Mouse (Mus musculus): ENCODE measurements around the gene Gm17190. TPM values are rescaled to one million over a fixed set of nuclear protein-coding genes. Genes with fewer than 3 reads are reported as not detected.
"Not testable (repeated sequence)": the region's sequence is repeated elsewhere in the genome, so short reads cannot be mapped to it uniquely, and the experiment has no call there.

The Gm17190 gene
- not detected for total RNA-seq (2018; cell fraction: chromatin; rRNA removed)
- total RNA-seq (2018; cell fraction: cytosol; rRNA removed) = not detected
- total RNA-seq (2018; cell fraction: nucleus; rRNA removed) = not detected
- not detected in 3 replicates for polyA plus RNA-seq (2018)

DNA sequence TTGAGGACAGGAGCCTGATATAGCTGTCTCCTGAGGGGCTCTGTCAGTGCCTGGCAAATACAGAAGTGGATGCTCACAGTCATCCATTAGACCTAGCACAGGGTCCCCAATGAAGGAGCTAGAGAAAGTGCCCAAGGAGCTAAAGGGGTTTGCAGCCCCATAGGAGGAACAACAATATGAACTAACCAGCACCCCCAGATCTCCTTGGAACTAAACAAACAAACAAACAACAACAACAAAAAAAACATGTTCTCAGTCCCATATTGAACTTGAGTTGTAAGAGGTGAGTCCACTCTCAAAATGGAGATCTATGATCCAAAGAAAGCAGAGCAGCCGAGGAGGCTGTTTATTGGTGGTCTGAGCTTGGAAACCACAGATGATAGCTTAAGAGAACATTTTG lies at the start of gene Gm17190:
Gene Gm17190 (plus strand): TSS at position 301 of the 400 bp plus-strand sequence.
- WGBS (ENCODE audit: missing documents) = 100% methylated on average over 1 of the region's 1 CpGs

DNA sequence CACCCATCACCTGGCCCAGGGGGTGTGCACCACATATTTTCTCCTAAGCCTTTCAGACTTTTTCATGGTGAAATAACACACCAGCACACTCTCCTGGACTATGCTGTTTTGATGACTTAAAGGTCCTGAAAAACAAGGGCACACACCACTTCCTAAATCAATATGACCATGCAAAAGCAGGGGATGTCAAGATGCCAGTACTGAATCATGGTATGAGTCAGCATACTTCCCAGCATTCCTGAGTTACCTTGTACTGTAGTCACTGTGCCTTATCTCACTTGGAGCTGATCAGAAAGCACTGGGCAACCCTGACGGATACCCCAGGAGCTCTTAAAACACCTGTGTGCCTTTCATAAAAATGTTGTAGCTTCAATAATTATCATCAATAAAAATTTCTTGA lies 42.3 kb upstream of the Gm17190 start:
- Histone ChIP-seq H3K36me3 (ENCODE audit: inconsistent target) (no peaks in the 10 kb centered on the region), H3K4me3 (ENCODE audit: inconsistent target) (no peak overlapping the region), H3K79me2 (ENCODE audit: inconsistent target) (no peaks in the 10 kb centered on the region), H3K27ac (no peak overlapping the region)
- WGBS (ENCODE audit: missing documents) = 92% methylated on average over 1 of the region's 1 CpGs

More for the DNA sequence above, at the start of gene Gm17190:
- not testable (repeated sequence) for H3K36me3 ChIP-seq (ENCODE audit: inconsistent target); H3K4me3 ChIP-seq (ENCODE audit: inconsistent target); H3K27ac ChIP-seq; H3K79me2 ChIP-seq (ENCODE audit: inconsistent target)

DNA sequence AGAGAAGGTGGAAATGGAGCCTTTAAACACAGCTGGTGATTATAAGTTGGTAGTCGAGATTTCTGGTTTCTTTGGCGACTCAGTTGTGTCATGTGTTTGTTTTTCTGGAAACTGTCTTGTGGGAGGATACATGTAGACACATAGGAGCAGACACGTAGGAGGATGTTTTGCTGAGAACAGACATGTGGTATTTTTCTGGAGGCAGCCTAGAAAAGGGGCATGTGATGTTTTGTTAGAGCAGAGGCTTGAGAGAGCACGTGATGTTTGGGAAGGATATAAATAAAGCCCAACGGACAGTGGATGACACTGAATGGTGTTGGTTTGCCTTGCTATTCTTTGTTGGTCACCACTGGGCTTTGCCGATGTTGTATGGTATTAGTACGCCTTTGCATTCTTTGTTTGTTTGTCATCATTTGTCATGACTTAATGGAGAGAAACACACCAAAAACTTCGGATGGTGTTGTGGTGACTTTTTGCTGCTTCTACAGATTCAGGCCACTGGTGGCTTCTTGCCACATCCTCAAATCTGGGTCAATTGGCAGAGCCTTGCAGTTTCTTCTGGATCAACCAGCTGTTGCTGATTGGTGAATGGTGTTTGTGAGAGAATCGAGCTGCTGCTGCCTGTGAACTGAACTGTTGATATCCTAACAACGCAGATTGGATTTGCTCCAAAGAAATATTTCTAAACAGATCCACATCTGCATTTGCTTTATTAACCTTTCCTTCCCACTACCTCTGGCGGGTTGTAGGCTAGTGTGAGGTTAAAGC lies 41.4 kb upstream of the Gm17190 start:
- Histone ChIP-seq H3K36me3 (ENCODE audit: inconsistent target) (no peaks in the 10 kb centered on the region), H3K79me2 (ENCODE audit: inconsistent target) (no peaks in the 10 kb centered on the region), H3K4me3 (ENCODE audit: inconsistent target) (no peak overlapping the region), H3K27ac (no peak overlapping the region)
- 90% methylated on average over 11 of the region's 11 CpGs for WGBS (ENCODE audit: missing documents)

DNA sequence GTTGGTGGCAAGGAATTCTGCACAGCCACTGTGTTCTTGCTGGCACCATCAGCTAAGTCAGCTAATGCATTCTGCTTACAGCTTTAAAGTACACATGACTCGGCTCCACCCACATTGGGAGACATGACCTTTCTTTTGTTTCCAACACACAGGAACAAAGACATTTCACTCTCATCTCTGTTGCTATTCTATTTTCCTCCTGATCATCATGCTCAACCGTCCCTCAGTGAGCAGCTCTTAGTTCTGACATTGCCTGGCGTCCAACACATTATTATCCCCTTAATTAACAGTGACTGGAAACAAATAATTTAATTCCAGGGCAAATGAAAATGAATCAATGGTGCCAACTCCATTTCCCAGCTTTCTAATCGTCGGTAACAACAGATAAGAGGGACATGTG lies 36.5 kb upstream of the Gm17190 start:
- 87% methylated on average over 5 of the region's 5 CpGs for WGBS (ENCODE audit: missing documents)
- H3K27ac ChIP-seq = no peak overlapping the region
- H3K79me2 ChIP-seq (ENCODE audit: inconsistent target) = no peaks in the 10 kb centered on the region
- no peaks in the 10 kb centered on the region for H3K36me3 ChIP-seq (ENCODE audit: inconsistent target)
- H3K4me3 ChIP-seq (ENCODE audit: inconsistent target) = no peak overlapping the region

DNA sequence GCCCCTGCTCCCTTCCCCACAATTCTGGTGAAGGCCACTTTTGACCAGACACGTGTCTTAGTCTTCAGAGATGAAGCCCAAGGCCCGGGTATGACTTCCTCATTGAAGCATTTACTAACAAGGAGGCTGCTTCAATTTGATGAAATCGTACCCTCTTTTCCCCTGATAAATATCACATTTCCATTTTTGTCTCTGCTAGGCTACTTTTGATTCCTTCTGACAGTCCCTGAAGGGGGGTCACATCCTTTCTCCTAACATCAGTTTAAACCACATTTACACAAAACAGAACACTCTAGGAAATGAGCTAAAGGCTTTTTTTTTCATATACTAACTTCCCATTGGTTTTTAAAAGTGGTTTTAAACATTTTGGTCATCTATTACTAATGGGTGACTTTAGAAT lies 29.1 kb upstream of the Gm17190 start:
- WGBS (ENCODE audit: missing documents) = 11% methylated on average over 3 of the region's 3 CpGs
- no peaks in the 10 kb centered on the region for H3K36me3 ChIP-seq (ENCODE audit: inconsistent target)
- no peak overlapping the region for H3K27ac ChIP-seq
- H3K79me2 ChIP-seq (ENCODE audit: inconsistent target) = no peaks in the 10 kb centered on the region
- no peak overlapping the region for H3K4me3 ChIP-seq (ENCODE audit: inconsistent target)

DNA sequence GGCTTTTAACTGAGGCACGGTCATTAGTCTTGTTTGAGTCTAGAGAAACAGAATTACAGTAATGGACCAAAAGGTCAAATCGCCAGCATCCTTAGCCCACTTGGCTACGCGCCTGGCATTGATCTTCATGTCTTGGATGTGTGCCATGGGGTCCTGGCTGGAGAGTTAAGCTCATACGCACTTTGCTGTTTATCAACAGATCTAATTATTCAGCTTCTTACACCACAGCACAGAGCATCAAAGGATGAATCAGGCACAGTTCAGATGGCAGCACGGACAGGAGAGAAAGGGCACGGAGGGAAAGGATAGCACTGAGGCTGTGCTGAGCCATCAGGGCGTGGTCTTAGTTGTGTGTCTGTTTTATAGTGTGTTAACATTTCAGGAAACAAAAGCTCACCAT lies 8.3 kb upstream of the Gm17190 start:
- H3K36me3 ChIP-seq (ENCODE audit: inconsistent target) = no peaks in the 10 kb centered on the region
- WGBS (ENCODE audit: missing documents) = 93% methylated on average over 8 of the region's 8 CpGs
- H3K79me2 ChIP-seq (ENCODE audit: inconsistent target) = no peaks in the 10 kb centered on the region
- no peak overlapping the region for H3K4me3 ChIP-seq (ENCODE audit: inconsistent target)
- H3K27ac ChIP-seq = no peak overlapping the region

DNA sequence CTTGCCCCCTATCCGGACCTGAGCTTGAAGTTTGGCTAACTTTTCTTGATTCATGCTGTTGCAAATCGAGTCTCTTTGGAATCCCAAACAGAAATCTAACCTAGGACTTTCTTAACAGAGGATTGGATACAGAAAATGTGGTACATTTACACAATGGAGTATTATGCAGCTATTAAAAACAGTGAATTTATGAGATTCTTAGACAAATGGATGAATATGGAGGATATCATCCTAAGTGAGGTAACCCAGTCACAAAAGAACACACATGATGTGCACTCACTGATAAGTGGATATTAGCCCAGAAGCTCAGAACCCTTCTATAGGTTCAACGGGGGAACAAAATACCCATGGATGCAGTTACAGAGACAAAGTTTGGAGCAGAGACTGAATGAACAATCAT lies 578 bp upstream of the Gm17190 start, which contains the start of gene Gm20075:
Gene Gm20075 (minus strand): TSS at position 101 of the 400 bp plus-strand sequence.
- not testable (repeated sequence) for H3K79me2 ChIP-seq (ENCODE audit: inconsistent target); H3K4me3 ChIP-seq (ENCODE audit: inconsistent target); H3K36me3 ChIP-seq (ENCODE audit: inconsistent target); H3K27ac ChIP-seq
- WGBS (ENCODE audit: missing documents) = 86% methylated on average over 3 of the region's 3 CpGs

DNA sequence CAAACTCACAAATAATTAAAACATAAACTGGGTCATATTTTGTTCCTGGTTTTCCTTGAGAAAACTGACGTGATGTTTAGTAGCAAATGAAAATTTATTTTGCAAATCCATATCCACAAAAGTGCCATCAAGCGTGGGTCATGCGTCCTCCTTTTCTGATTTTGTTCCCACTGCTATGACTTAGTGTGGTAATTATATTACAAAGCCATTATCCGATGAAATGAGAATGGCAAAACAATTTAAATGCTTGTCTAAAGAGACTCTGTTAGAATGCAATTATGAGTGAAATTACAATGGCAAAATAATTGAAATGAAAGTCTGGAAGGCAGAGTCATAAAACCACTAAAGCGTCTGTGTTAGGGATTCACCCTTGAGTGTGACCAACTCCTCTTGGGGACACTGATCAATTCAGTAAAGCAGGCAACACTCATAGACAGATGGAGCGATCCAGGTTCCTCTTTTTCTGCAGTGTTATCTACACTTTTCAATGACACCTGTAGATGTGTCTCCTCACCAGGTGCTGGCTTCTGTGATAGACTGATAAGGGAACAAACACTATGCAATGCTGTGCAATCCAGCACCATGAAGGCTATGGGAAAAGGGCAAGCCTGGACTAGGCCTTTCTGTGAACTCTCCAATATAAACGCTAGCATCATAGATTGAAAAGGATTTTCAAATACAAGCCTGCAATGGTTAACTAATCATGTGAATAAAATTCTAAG lies 3.9 kb downstream of the Gm17190 start:
- 86% methylated on average over 7 of the region's 7 CpGs for WGBS (ENCODE audit: missing documents)
- Histone ChIP-seq H3K4me3 (ENCODE audit: inconsistent target) (no peak overlapping the region), H3K36me3 (ENCODE audit: inconsistent target) (no peaks in the 10 kb centered on the region), H3K27ac (no peak overlapping the region), H3K79me2 (ENCODE audit: inconsistent target) (no peaks in the 10 kb centered on the region)

DNA sequence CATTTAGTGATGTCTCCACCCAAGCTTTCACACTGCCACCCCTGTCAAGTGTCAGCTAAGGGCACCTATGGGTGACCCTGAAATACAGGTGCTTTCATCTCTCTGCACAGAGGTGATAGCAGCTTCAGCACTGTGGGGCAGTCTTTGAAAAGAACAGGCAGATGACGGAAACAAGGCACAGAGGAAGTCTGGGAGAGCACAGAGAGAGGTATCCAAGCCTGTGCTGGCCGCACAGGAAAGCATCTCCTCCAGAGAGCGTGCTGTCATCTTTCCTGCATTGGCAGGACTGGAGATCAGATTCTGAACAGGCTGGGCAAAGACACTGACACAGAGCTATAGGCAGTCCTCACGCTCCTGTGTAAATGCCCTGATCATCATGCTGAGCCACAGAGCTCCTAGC lies 9.1 kb downstream of the Gm17190 start:
- no peak overlapping the region for H3K27ac ChIP-seq
- 86% methylated on average over 4 of the region's 4 CpGs for WGBS (ENCODE audit: missing documents)
- H3K36me3 ChIP-seq (ENCODE audit: inconsistent target) = no peaks in the 10 kb centered on the region
- H3K79me2 ChIP-seq (ENCODE audit: inconsistent target) = no peaks in the 10 kb centered on the region
- H3K4me3 ChIP-seq (ENCODE audit: inconsistent target) = no peak overlapping the region

DNA sequence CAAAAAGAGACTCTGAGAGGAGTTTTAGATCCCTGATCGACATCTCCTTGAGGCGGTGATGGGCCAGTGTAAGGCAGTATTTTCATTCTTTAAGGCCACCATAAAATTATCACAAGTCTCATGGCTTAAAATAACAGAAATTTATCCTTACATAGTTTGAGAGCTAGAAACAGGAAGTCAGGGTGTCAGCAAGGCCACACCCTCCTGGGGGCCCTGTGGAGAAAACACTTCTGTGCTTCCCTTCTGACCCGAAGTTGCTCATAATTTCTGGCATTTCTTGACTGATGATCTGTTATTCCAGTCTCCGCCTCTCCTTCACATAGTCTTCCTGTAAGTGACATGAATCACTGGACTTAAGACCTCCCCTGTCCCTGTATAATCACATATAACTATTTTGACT lies 24.5 kb downstream of the Gm17190 start:
- 52% methylated on average over 4 of the region's 4 CpGs for WGBS (ENCODE audit: missing documents)
- Histone ChIP-seq H3K79me2 (ENCODE audit: inconsistent target) (no peaks in the 10 kb centered on the region), H3K36me3 (ENCODE audit: inconsistent target) (no peaks in the 10 kb centered on the region), H3K27ac (no peak overlapping the region), H3K4me3 (ENCODE audit: inconsistent target) (no peak overlapping the region)

DNA sequence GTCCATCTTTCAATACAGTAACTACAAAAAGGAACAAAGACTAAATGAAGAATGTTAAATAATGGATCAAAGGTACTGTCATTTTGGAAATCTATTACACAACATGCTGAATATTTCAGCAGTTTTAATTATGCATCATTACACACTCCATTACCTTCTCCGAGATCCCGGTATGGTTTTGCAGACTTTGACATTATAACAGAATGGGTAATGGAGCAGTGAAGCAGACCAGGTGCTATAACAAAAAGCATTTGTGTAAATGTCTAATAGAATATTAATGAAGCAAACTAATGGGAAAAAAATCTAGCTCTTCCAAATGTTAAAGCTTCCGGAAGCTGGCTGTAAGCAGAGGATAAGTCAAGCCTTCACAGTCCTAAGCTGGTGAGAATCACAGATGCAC lies 28.9 kb downstream of the Gm17190 start:
- Histone ChIP-seq H3K36me3 (ENCODE audit: inconsistent target) (no peaks in the 10 kb centered on the region), H3K79me2 (ENCODE audit: inconsistent target) (no peaks in the 10 kb centered on the region), H3K4me3 (ENCODE audit: inconsistent target) (no peak overlapping the region), H3K27ac (no peak overlapping the region)
- WGBS (ENCODE audit: missing documents) = 95% methylated on average over 3 of the region's 3 CpGs

DNA sequence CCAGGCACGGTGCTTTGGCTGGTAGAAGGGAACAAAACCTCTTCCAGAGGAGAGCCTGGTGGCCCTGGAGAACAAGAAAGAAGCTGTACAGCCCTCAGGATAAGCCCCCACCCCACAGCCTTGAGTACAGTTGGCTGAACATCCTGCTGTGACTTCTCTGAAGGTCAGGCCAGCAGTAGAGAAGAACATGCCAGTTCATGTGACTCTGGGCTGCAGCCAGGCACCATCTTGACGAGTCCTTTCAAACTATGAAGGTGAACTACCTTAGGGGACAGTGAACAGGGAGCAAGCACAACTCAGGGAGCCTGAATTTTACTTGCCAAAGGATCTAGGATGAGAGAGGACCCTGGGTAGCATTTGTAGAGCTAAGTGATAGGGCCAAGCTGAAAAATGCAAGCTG lies 30.9 kb downstream of the Gm17190 start:
- WGBS (ENCODE audit: missing documents) = 85% methylated on average over 1 of the region's 2 CpGs
- Histone ChIP-seq H3K4me3 (ENCODE audit: inconsistent target) (no peak overlapping the region), H3K27ac (no peak overlapping the region), H3K36me3 (ENCODE audit: inconsistent target) (no peaks in the 10 kb centered on the region), H3K79me2 (ENCODE audit: inconsistent target) (no peaks in the 10 kb centered on the region)

DNA sequence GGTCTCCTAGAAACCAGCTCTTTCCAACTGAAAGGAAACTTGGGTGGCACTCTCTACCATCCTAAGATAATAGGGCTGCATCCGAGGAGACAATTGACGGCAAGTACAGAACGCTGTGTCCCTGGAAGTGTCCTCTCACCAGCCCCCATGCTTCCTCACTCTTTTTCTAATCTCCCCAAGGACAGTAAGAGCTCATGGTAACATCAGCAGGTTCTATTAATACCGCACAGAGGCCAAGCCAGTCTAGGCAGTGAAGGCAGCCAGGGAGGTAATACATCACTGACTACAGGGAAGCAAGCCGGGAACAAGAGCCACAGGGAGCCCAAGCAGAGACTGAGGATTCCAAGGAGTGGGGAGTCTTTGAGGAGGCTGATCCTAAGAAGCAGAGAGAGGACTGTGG lies 43.2 kb downstream of the Gm17190 start:
- Histone ChIP-seq H3K27ac (no peak overlapping the region), H3K4me3 (ENCODE audit: inconsistent target) (no peak overlapping the region), H3K36me3 (ENCODE audit: inconsistent target) (no peaks in the 10 kb centered on the region), H3K79me2 (ENCODE audit: inconsistent target) (no peaks in the 10 kb centered on the region)
- 80% methylated on average over 5 of the region's 5 CpGs for WGBS (ENCODE audit: missing documents)

DNA sequence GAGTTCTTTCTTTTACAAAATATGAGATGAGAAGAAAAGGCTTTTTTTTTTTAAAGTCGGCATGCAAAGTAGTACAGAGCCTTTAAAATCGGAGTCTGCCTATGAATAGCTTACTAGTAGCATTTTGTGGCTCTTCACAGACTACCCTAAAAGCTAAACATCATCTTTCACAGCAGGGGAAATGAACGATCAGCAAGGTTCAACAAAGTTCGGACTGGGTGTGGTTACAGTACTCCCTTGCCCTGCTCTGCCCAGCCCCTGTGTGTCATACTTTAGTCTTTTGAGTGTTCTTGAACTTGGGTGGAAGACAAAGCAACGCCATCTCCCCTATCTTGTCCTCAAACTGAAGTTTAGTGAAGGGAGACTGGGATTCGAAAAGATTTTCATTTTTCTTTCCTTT lies 44.8 kb downstream of the Gm17190 start:
- WGBS (ENCODE audit: missing documents) = 80% methylated on average over 6 of the region's 6 CpGs
- Histone ChIP-seq H3K27ac (no peak overlapping the region), H3K36me3 (ENCODE audit: inconsistent target) (no peaks in the 10 kb centered on the region)

DNA sequence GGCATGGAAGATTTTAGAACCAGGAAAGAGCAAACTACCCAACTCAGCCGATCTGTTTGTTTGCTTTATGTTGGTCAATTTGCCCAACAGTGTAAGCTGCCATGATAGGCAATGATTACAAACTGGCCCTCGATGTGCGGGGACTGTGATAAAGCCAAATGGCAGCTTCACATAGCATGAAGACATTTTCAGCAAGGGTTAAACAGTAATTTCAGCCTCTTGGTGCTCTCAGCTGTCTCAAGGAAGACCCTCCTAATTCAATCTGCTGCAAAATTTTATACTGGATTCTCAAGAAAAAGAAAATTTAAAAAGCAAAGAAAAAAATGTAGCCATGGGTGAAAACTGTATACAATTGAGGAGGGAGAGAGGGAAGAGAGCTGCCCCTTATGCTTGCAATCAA lies 47.2 kb downstream of the Gm17190 start:
- Histone ChIP-seq H3K27ac (no peak overlapping the region), H3K79me2 (ENCODE audit: inconsistent target) (no peaks in the 10 kb centered on the region), H3K36me3 (ENCODE audit: inconsistent target) (no peaks in the 10 kb centered on the region), H3K4me3 (ENCODE audit: inconsistent target) (no peak overlapping the region)
- 84% methylated on average over 3 of the region's 3 CpGs for WGBS (ENCODE audit: missing documents)

More for the DNA sequence above, 44.8 kb downstream of the Gm17190 start:
- Histone ChIP-seq H3K79me2 (ENCODE audit: inconsistent target) (no peaks in the 10 kb centered on the region), H3K4me3 (ENCODE audit: inconsistent target) (no peak overlapping the region)
